Mouse (Mus musculus) forebrain, embryonic 16.5 days (tissue): ENCODE results near the gene Osbpl9. TPM values are rescaled to one million over a fixed set of nuclear protein-coding genes. Genes with fewer than 3 reads are reported as not detected.
A peak's percentile ranks its signal among the peaks of the same experiment; 100 is the strongest.

Experiments
- ATAC-seq: fragments of 200-750 bp; cut with Nextera tagmentation; 2 replicates; pipeline ENCODE4 v1.8.0; 2017; ENCODE audit warnings: mild to moderate bottlenecking, moderate library complexity
- H3K27ac ChIP-seq: fragments of 300-500 bp; sonication (generic); 2 replicates; pipeline ENCODE4 v1.5.1; 2014; ENCODE audit warnings: low read length, control low read depth
- H3K27me3 ChIP-seq: fragments of 300-500 bp; sonication (generic); replicated peaks from 2 replicates; pipeline ENCODE4 v1.6.1; 2014; ENCODE audit warnings: low read length; ENCODE audit not compliant: control insufficient read depth, insufficient read depth
- H3K36me3 ChIP-seq: fragments of 300-500 bp; sonication (generic); 2 replicates; pipeline ENCODE4 v1.6.1; 2014; ENCODE audit not compliant: control insufficient read depth, insufficient read depth
- H3K4me1 ChIP-seq: fragments of 300-500 bp; sonication (generic); replicated peaks from 2 replicates; pipeline ENCODE4 v1.6.1; 2014; ENCODE audit warnings: low read length; ENCODE audit not compliant: control insufficient read depth, insufficient read depth
- H3K4me2 ChIP-seq: fragments of 300-500 bp; sonication (generic); 2 replicates; pipeline ENCODE4 v1.6.1; 2014; ENCODE audit warnings: mild to moderate bottlenecking, low read length, control low read depth
- H3K4me3 ChIP-seq: fragments of 300-500 bp; sonication (generic); replicated peaks from 2 replicates; pipeline ENCODE4 v1.5.1; 2014; ENCODE audit warnings: mild to moderate bottlenecking, low read length, control low read depth
- H3K9ac ChIP-seq: fragments of 300-500 bp; sonication (generic); replicated peaks from 2 replicates; pipeline ENCODE4 v1.6.1; 2014; ENCODE audit warnings: low read depth, low read length, control low read depth
- H3K9me3 ChIP-seq: fragments of 300-500 bp; sonication (generic); 2 replicates; pipeline ENCODE4 v1.6.1; 2016; ENCODE audit warnings: low read length; ENCODE audit not compliant: control insufficient read depth
- WGBS: fragments of 180-500 bp; shearing (Covaris S2); extraction: QIAGEN DNeasy Blood & Tissue Kit; methylation state at CpG from one replicate; pipeline ENCODE4 v1.1.7; 2014; 5-methylcytosine and 5-hydroxymethylcytosine counted together
- polyA plus RNA-seq: library from polyadenylated mRNA; unstranded; fragments of >200 nt; fragmentation: Nextera tagmentation; extraction: Ambion mirVana; gene quantifications from 2 replicates; pipeline ENCODE4 v1.2.1, GENCODE M21; 2015

The Osbpl9 gene
- polyA plus RNA-seq, 1 experiment from 2014 or later, result 76.9 TPM

- Histone ChIP-seq H3K4me3 (no peak overlapping the region), H3K27ac (no peak overlapping the region), H3K9ac (no peak overlapping the region), H3K27me3 (no peaks in the 10 kb centered on the region), H3K4me2 (no peak overlapping the region), H3K9me3 (no peaks in the 10 kb centered on the region), H3K4me1 (peaks cover 3% of the 10 kb centered on the region), H3K36me3 (peaks cover 9% of the 10 kb centered on the region; the same call in 1 of the 2 replicates)
- 31% methylated on average over 1 of the region's 1 CpGs for WGBS
- peak; percentile 64 for ATAC-seq
Measured at GRCm38 (mm10) chr4:109052282-109052681, 149.8 kb downstream of the Osbpl9 start.

- Histone ChIP-seq H3K27me3 (no peaks in the 10 kb centered on the region), H3K4me3 (no peak overlapping the region), H3K36me3 (peaks cover 22% of the 10 kb centered on the region), H3K9ac (no peak overlapping the region), H3K4me1 (peaks cover 3% of the 10 kb centered on the region), H3K27ac (no peak overlapping the region), H3K4me2 (no peak overlapping the region), H3K9me3 (no peaks in the 10 kb centered on the region)
- 83% methylated on average over 4 of the region's 4 CpGs for WGBS
- ATAC-seq, result no peak
Measured at GRCm38 (mm10) chr4:109048258-109048657, 153.8 kb downstream of the Osbpl9 start.

GRCm38 (mm10) chr4:109043756-109044155 lies 158.3 kb downstream of the Osbpl9 start:
- Histone ChIP-seq H3K36me3 (peaks cover 33% of the 10 kb centered on the region), H3K9ac (no peak overlapping the region), H3K27me3 (no peaks in the 10 kb centered on the region), H3K27ac (no peak overlapping the region), H3K4me1 (no peaks in the 10 kb centered on the region), H3K4me3 (no peak overlapping the region), H3K4me2 (no peak overlapping the region), H3K9me3 (no peaks in the 10 kb centered on the region)
- 81% methylated on average over 5 of the region's 5 CpGs for whole genome bisulfite sequencing
- ATAC-seq, result no peak

GRCm38 (mm10) chr4:109043294-109043693 lies 158.8 kb downstream of the Osbpl9 start:
- no peaks in the 10 kb centered on the region for H3K27me3 ChIP-seq
- no peak overlapping the region for H3K9ac ChIP-seq
- H3K4me1 ChIP-seq, result no peaks in the 10 kb centered on the region
- H3K9me3 ChIP-seq, result no peaks in the 10 kb centered on the region
- no peak overlapping the region for H3K4me3 ChIP-seq
- no peak overlapping the region for H3K27ac ChIP-seq
- no peak overlapping the region for H3K4me2 ChIP-seq
- WGBS, result 86% methylated on average over 5 of the region's 5 CpGs
- peaks cover 33% of the 10 kb centered on the region for H3K36me3 ChIP-seq
- ATAC-seq, result no peak

- WGBS, result 89% methylated on average over 4 of the region's 4 CpGs
- no peak overlapping the region for H3K4me2 ChIP-seq
- no peaks in the 10 kb centered on the region for H3K9me3 ChIP-seq
- H3K27me3 ChIP-seq, result no peaks in the 10 kb centered on the region
- H3K9ac ChIP-seq, result no peak overlapping the region
- H3K4me1 ChIP-seq, result no peaks in the 10 kb centered on the region
- no peak for ATAC-seq
- peaks cover 33% of the 10 kb centered on the region for H3K36me3 ChIP-seq
- H3K4me3 ChIP-seq, result no peak overlapping the region
- H3K27ac ChIP-seq, result no peak overlapping the region
Measured at GRCm38 (mm10) chr4:109042739-109043138, 159.3 kb downstream of the Osbpl9 start.

- Histone ChIP-seq H3K4me1 (no peaks in the 10 kb centered on the region), H3K9me3 (no peaks in the 10 kb centered on the region), H3K9ac (no peak overlapping the region), H3K27ac (no peak overlapping the region), H3K4me3 (no peak overlapping the region), H3K27me3 (no peaks in the 10 kb centered on the region), H3K36me3 (peaks cover 21% of the 10 kb centered on the region), H3K4me2 (no peak overlapping the region)
- peak; percentile 36; the same call in 1 of the 2 replicates for ATAC-seq
Measured at GRCm38 (mm10) chr4:109036327-109036726, 165.7 kb downstream of the Osbpl9 start.

- Histone ChIP-seq H3K4me1 (no peaks in the 10 kb centered on the region), H3K27me3 (no peaks in the 10 kb centered on the region), H3K36me3 (peaks cover 21% of the 10 kb centered on the region), H3K4me3 (no peak overlapping the region), H3K27ac (no peak overlapping the region), H3K9me3 (no peaks in the 10 kb centered on the region), H3K9ac (no peak overlapping the region), H3K4me2 (no peak overlapping the region)
- no peak for ATAC-seq
- 96% methylated on average over 2 of the region's 2 CpGs for WGBS
Measured at GRCm38 (mm10) chr4:109030266-109030665, 171.8 kb downstream of the Osbpl9 start.

- H3K4me2 ChIP-seq, result no peak overlapping the region
- WGBS, result 89% methylated on average over 2 of the region's 2 CpGs
- H3K4me3 ChIP-seq, result no peak overlapping the region
- no peaks in the 10 kb centered on the region for H3K27me3 ChIP-seq
- H3K4me1 ChIP-seq, result no peaks in the 10 kb centered on the region
- H3K9ac ChIP-seq, result no peak overlapping the region
- no peak overlapping the region for H3K27ac ChIP-seq
- no peaks in the 10 kb centered on the region for H3K9me3 ChIP-seq
- H3K36me3 ChIP-seq, result peaks cover 21% of the 10 kb centered on the region
- ATAC-seq, result no peak
Measured at GRCm38 (mm10) chr4:109029857-109030256, 172.2 kb downstream of the Osbpl9 start.

- ATAC-seq, result no peak
- H3K27ac ChIP-seq, result no peak overlapping the region
- no peak overlapping the region for H3K4me2 ChIP-seq
- H3K9ac ChIP-seq, result no peak overlapping the region
- no peak overlapping the region for H3K4me3 ChIP-seq
- no peaks in the 10 kb centered on the region for H3K9me3 ChIP-seq
- H3K4me1 ChIP-seq, result no peaks in the 10 kb centered on the region
- 37% methylated on average over 3 of the region's 3 CpGs for WGBS
- H3K27me3 ChIP-seq, result no peaks in the 10 kb centered on the region
- peaks cover 15% of the 10 kb centered on the region for H3K36me3 ChIP-seq
Measured at GRCm38 (mm10) chr4:109026543-109026942, 175.5 kb downstream of the Osbpl9 start.

GRCm38 (mm10) chr4:109025061-109025460 lies 177.0 kb downstream of the Osbpl9 start:
- WGBS, result 56% methylated on average over 3 of the region's 3 CpGs
- H3K9me3 ChIP-seq, result no peaks in the 10 kb centered on the region
- no peaks in the 10 kb centered on the region for H3K4me1 ChIP-seq
- H3K4me3 ChIP-seq, result no peak overlapping the region
- H3K36me3 ChIP-seq, result peaks cover 10% of the 10 kb centered on the region
- H3K9ac ChIP-seq, result no peak overlapping the region
- no peak overlapping the region for H3K27ac ChIP-seq
- no peaks in the 10 kb centered on the region for H3K27me3 ChIP-seq
- no peak overlapping the region for H3K4me2 ChIP-seq
- ATAC-seq, result no peak
